ENCODE assay signal across 22 mouse cellular contexts in the genomic region with DNA sequence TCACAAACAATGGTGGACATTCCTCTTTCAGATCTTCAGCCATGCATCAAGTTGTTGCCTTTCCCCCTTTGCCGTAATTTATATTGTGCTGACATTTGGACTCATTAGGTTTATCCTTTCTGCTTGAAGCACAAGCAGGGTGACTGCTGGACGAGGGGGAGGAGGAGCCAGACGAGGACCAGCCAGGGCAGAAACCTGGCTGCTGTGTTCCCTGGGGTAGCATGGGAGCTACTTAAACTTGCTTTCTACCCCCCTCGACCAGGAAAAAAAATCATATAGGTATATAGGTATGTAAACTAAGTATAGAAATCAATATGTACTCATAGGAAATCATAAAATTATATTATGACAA.
DNase-seq lines count a peak whose midpoint lies in the region; ATAC-seq lines count a peak whose summit lies in the region.
"Had no signal": no experiment of that assay in that cellular context is flagged by ENCODE, and none has a peak within 500 bp of the region (broad histone marks: within the 10 kb centered on the region; RNA-seq: fewer than 3 reads in every experiment).

No protein-coding gene starts in this region.

- no peaks in the 10 kb centered on the region for H3K4me1 ChIP-seq in hindbrain, embryonic 11.5 days (replicated peaks; ENCODE audit: control insufficient read depth, insufficient read depth, low read length)
- no peaks in the 10 kb centered on the region for H3K4me1 ChIP-seq in hindbrain, embryonic 14.5 days (replicated peaks; ENCODE audit: control insufficient read depth, insufficient read depth, low read length)
- H3K4me1 ChIP-seq in liver, embryonic 12.5 days: peaks cover 12% of the 10 kb centered on the region
- 0 out of 2 replicates have a peak, but pooled peaks cover 4% of the 10 kb centered on the region for H3K4me1 ChIP-seq in neural tube, embryonic 13.5 days (replicated peaks)
- peaks cover 3% of the 10 kb centered on the region; the same call in 1 of the 2 replicates for H3K4me1 ChIP-seq in neural tube, embryonic 15.5 days
- H3K4me1 ChIP-seq: forebrain, embryonic 12.5 days had no signal

- no peaks in the 10 kb centered on the region for H3K36me3 ChIP-seq in hindbrain, embryonic 11.5 days (ENCODE audit: control insufficient read depth, insufficient read depth, low read length)
- no peaks in the 10 kb centered on the region for H3K36me3 ChIP-seq in hindbrain, embryonic 14.5 days (replicated peaks; ENCODE audit: control insufficient read depth, insufficient read depth)
- no peaks in the 10 kb centered on the region for H3K36me3 ChIP-seq in liver, embryonic 12.5 days
- H3K36me3 ChIP-seq in neural tube, embryonic 13.5 days: no peaks in the 10 kb centered on the region
- no peaks in the 10 kb centered on the region for H3K36me3 ChIP-seq in neural tube, embryonic 15.5 days
- H3K36me3 ChIP-seq: G1E; heart, embryonic 10.5 days had no signal

- H3K27me3 ChIP-seq in hindbrain, embryonic 11.5 days (ENCODE audit: control insufficient read depth, insufficient read depth, low read length): no peaks in the 10 kb centered on the region
- H3K27me3 ChIP-seq in hindbrain, embryonic 14.5 days (ENCODE audit: control insufficient read depth, insufficient read depth, low read length): no peaks in the 10 kb centered on the region
- no peaks in the 10 kb centered on the region for H3K27me3 ChIP-seq in liver, embryonic 12.5 days (replicated peaks)
- no peaks in the 10 kb centered on the region for H3K27me3 ChIP-seq in neural tube, embryonic 13.5 days
- H3K27me3 ChIP-seq in neural tube, embryonic 15.5 days (replicated peaks): no peaks in the 10 kb centered on the region
- H3K27me3 ChIP-seq: embryonic facial prominence, embryonic 13.5 days; forebrain, embryonic 12.5 days had no signal

- ATAC-seq in hindbrain, embryonic 11.5 days (ENCODE audit: low FRiP score): peak; percentile 43; the same call in 1 of the 2 replicates
- no peak for ATAC-seq in hindbrain, embryonic 14.5 days (ENCODE audit: low FRiP score)
- ATAC-seq in liver, embryonic 12.5 days: no peak
- 0 out of 2 replicates have a peak, but pooled peaks have one; percentile 59 for ATAC-seq in neural tube, embryonic 13.5 days (ENCODE audit: low read depth)
- ATAC-seq in neural tube, embryonic 15.5 days (ENCODE audit: low FRiP score): no peak
- ATAC-seq: CD4-positive, CD25-positive, alpha-beta regulatory T cell, adult 4 months; forebrain, embryonic 16.5 days had no signal

- H3K9me3 ChIP-seq in hindbrain, embryonic 11.5 days (ENCODE audit: control insufficient read depth, low read length): no peaks in the 10 kb centered on the region
- no peaks in the 10 kb centered on the region for H3K9me3 ChIP-seq in hindbrain, embryonic 14.5 days (ENCODE audit: control insufficient read depth, low read length)
- no peaks in the 10 kb centered on the region for H3K9me3 ChIP-seq in liver, embryonic 12.5 days (replicated peaks)
- H3K9me3 ChIP-seq in neural tube, embryonic 13.5 days: no peaks in the 10 kb centered on the region
- H3K9me3 ChIP-seq in neural tube, embryonic 15.5 days (replicated peaks): no peaks in the 10 kb centered on the region
- H3K9me3 ChIP-seq: embryonic facial prominence, embryonic 13.5 days; forebrain, embryonic 12.5 days; G1E; heart, embryonic 10.5 days had no signal

- WGBS in hindbrain, embryonic 11.5 days: 67% methylated on average over 4 of the region's 4 CpGs
- 57% methylated on average over 4 of the region's 4 CpGs for WGBS in hindbrain, embryonic 14.5 days
- WGBS in liver, embryonic 12.5 days (ENCODE audit: insufficient replicate concordance): 45% methylated on average over 4 of the region's 4 CpGs
- WGBS in neural tube, embryonic 13.5 days: 54% methylated on average over 4 of the region's 4 CpGs
- WGBS in neural tube, embryonic 15.5 days: 55% methylated on average over 4 of the region's 4 CpGs

- H3K9ac ChIP-seq in hindbrain, embryonic 11.5 days (ENCODE audit: low read depth, low read length): no peak overlapping the region
- H3K9ac ChIP-seq in hindbrain, embryonic 14.5 days: no peak overlapping the region
- H3K9ac ChIP-seq in liver, embryonic 12.5 days: no peak overlapping the region
- no peak overlapping the region for H3K9ac ChIP-seq in neural tube, embryonic 13.5 days
- H3K9ac ChIP-seq in neural tube, embryonic 15.5 days (replicated peaks): no peak overlapping the region
- H3K9ac ChIP-seq: embryonic facial prominence, embryonic 13.5 days; forebrain, embryonic 12.5 days had no signal

- H3K4me3 ChIP-seq in hindbrain, embryonic 11.5 days (ENCODE audit: low read depth, low read length): no peak overlapping the region
- H3K4me3 ChIP-seq in hindbrain, embryonic 14.5 days (replicated peaks; ENCODE audit: low read length): no peak overlapping the region
- H3K4me3 ChIP-seq in liver, embryonic 12.5 days: no peak overlapping the region
- H3K4me3 ChIP-seq in neural tube, embryonic 13.5 days: no peak overlapping the region
- H3K4me3 ChIP-seq in neural tube, embryonic 15.5 days (replicated peaks): no peak overlapping the region
- H3K4me3 ChIP-seq: embryonic facial prominence, embryonic 13.5 days; forebrain, embryonic 12.5 days; heart, embryonic 10.5 days had no signal

- DNase-seq in hindbrain, embryonic 11.5 days (ENCODE audit: low spot score): no peak
- no peak for DNase-seq in hindbrain, embryonic 14.5 days (ENCODE audit: low spot score)
- no peak for DNase-seq in liver
- no peak for DNase-seq in embryo, embryonic 10 days (ENCODE audit: low spot score)
- DNase-seq: adrenal gland, postnatal 14 days; B cell, adult 2 months; cerebellum, adult 11-12 months; cerebellum, adult 9-10 months; cerebellum, postnatal 25 days; gastrocnemius, postnatal 10 days; heart, adult 18-20 months; heart, postnatal 10 days; heart, postnatal 4 days had no signal

- no peak overlapping the region for H3K4me2 ChIP-seq in hindbrain, embryonic 11.5 days (replicated peaks; ENCODE audit: low read depth, low read length)
- no peak overlapping the region for H3K4me2 ChIP-seq in hindbrain, embryonic 14.5 days (replicated peaks)
- H3K4me2 ChIP-seq in liver, embryonic 12.5 days: 0 out of 2 replicates have a peak overlapping the region, but pooled peaks have one; percentile 20
- H3K4me2 ChIP-seq in neural tube, embryonic 13.5 days: no peak overlapping the region
- H3K4me2 ChIP-seq in neural tube, embryonic 15.5 days: no peak overlapping the region
- H3K4me2 ChIP-seq: embryonic facial prominence, embryonic 13.5 days; forebrain, embryonic 12.5 days had no signal

- no peak overlapping the region for H3K27ac ChIP-seq in hindbrain, embryonic 11.5 days (ENCODE audit: low read depth, low read length)
- no peak overlapping the region for H3K27ac ChIP-seq in hindbrain, embryonic 14.5 days
- H3K27ac ChIP-seq in liver, embryonic 12.5 days: no peak overlapping the region
- no peak overlapping the region for H3K27ac ChIP-seq in neural tube, embryonic 13.5 days (replicated peaks)
- H3K27ac ChIP-seq in neural tube, embryonic 15.5 days (replicated peaks): no peak overlapping the region
- H3K27ac ChIP-seq: embryonic facial prominence, embryonic 13.5 days; forebrain, embryonic 12.5 days; heart, embryonic 10.5 days had no signal

Comparison
In these comparisons a context has a peak if more than half of its experiments do, and no peak if none do; other contexts are left out.
1. ATAC-seq: peak in hindbrain, embryonic 11.5 days (single experiment) and neural tube, embryonic 13.5 days (single experiment); none in hindbrain, embryonic 14.5 days (single experiment), liver, embryonic 12.5 days (single experiment) and neural tube, embryonic 15.5 days (single experiment).